Mouse (Mus musculus) neural tube, embryonic 12.5 days (tissue): ENCODE results near the gene Tfb2m. TPM values are rescaled to one million over a fixed set of nuclear protein-coding genes. Genes with fewer than 3 reads are reported as not detected.
A peak's percentile ranks its signal among the peaks of the same experiment; 100 is the strongest.

Source experiments
- ATAC-seq: fragments of 200-750 bp; cut with Nextera tagmentation; 2 replicates; pipeline ENCODE4 v1.8.0; 2017; ENCODE audit warnings: low read depth, mild to moderate bottlenecking, moderate TSS enrichment, moderate library complexity; ENCODE audit not compliant: low FRiP score
- H3K27ac ChIP-seq: fragments of 300-500 bp; sonication (generic); 2 replicates; pipeline ENCODE4 v1.5.1; 2016
- H3K27me3 ChIP-seq: fragments of 300-500 bp; sonication (generic); replicated peaks from 2 replicates; pipeline ENCODE4 v1.6.1; 2016; ENCODE audit warnings: mild to moderate bottlenecking
- H3K36me3 ChIP-seq: fragments of 300-500 bp; sonication (generic); 2 replicates; pipeline ENCODE4 v1.6.1; 2016; ENCODE audit warnings: mild to moderate bottlenecking
- H3K4me1 ChIP-seq: fragments of 300-500 bp; sonication (generic); 2 replicates; pipeline ENCODE4 v1.6.1; 2016
- H3K4me2 ChIP-seq: fragments of 300-500 bp; sonication (generic); replicated peaks from 2 replicates; pipeline ENCODE4 v1.6.1; 2016; ENCODE audit warnings: mild to moderate bottlenecking
- H3K4me3 ChIP-seq: fragments of 300-500 bp; sonication (generic); 2 replicates; pipeline ENCODE4 v1.5.1; 2016
- H3K9ac ChIP-seq: fragments of 300-500 bp; sonication (generic); 2 replicates; pipeline ENCODE4 v1.6.1; 2016; ENCODE audit warnings: mild to moderate bottlenecking
- H3K9me3 ChIP-seq: fragments of 300-500 bp; sonication (generic); 2 replicates; pipeline ENCODE4 v1.6.1; 2016; ENCODE audit warnings: mild to moderate bottlenecking
- WGBS: fragments of 180-500 bp; shearing (Covaris S2); methylation state at CpG from one replicate; pipeline ENCODE4 v1.1.7; 2016; 5-methylcytosine and 5-hydroxymethylcytosine counted together
- polyA plus RNA-seq: library from polyadenylated mRNA; unstranded; fragments of >200 nt; fragmentation: Nextera tagmentation; extraction: Ambion mirVana; gene quantifications from 2 replicates; pipeline ENCODE4 v1.2.1, GENCODE M21; 2016

Gene Tfb2m
- polyA plus RNA-seq, 1 experiment from 2014 or later: 36.6 TPM

- Histone ChIP-seq H3K27me3 (no peaks in the 10 kb centered on the region), H3K9me3 (no peaks in the 10 kb centered on the region)
- no peak for ATAC-seq
Observed at GRCm38 (mm10) chr1:179578625-179579024, 32.6 kb upstream of the Tfb2m start.

GRCm38 (mm10) chr1:179573650-179574206, 27.7 kb upstream of the Tfb2m start:
- ATAC-seq: no peak
- WGBS: 79% methylated on average over 6 of the region's 6 CpGs

More at GRCm38 (mm10) chr1:179578625-179579024, 32.6 kb upstream of the Tfb2m start:
- no peak overlapping the region for H3K27ac ChIP-seq
- 85% methylated on average over 6 of the region's 6 CpGs for WGBS
- H3K36me3 ChIP-seq: peaks cover 12% of the 10 kb centered on the region
- no peak overlapping the region for H3K9ac ChIP-seq
- H3K4me2 ChIP-seq: no peak overlapping the region
- H3K4me3 ChIP-seq: no peak overlapping the region
- H3K4me1 ChIP-seq: peaks cover 9% of the 10 kb centered on the region; the same call in 1 of the 2 replicates

GRCm38 (mm10) chr1:179571686-179572085, 25.6 kb upstream of the Tfb2m start:
- Histone ChIP-seq H3K27ac (no peak overlapping the region), H3K9ac (no peak overlapping the region), H3K4me1 (peaks cover 16% of the 10 kb centered on the region), H3K9me3 (no peaks in the 10 kb centered on the region), H3K4me2 (no peak overlapping the region), H3K36me3 (no peaks in the 10 kb centered on the region), H3K27me3 (no peaks in the 10 kb centered on the region), H3K4me3 (no peak overlapping the region)
- 92% methylated on average over 4 of the region's 4 CpGs for WGBS
- no peak for ATAC-seq

More at GRCm38 (mm10) chr1:179573650-179574206, 27.7 kb upstream of the Tfb2m start:
- Histone ChIP-seq H3K9ac (no peak overlapping the region), H3K27ac (no peak overlapping the region), H3K4me3 (no peak overlapping the region), H3K9me3 (no peaks in the 10 kb centered on the region), H3K4me2 (no peak overlapping the region), H3K4me1 (peaks cover 6% of the 10 kb centered on the region), H3K36me3 (no peaks in the 10 kb centered on the region), H3K27me3 (no peaks in the 10 kb centered on the region)

GRCm38 (mm10) chr1:179570482-179570881, 24.4 kb upstream of the Tfb2m start:
- no peak overlapping the region for H3K27ac ChIP-seq
- no peaks in the 10 kb centered on the region for H3K9me3 ChIP-seq
- peaks cover 16% of the 10 kb centered on the region for H3K4me1 ChIP-seq
- H3K27me3 ChIP-seq: no peaks in the 10 kb centered on the region
- ATAC-seq: no peak
- H3K4me2 ChIP-seq: no peak overlapping the region
- H3K4me3 ChIP-seq: no peak overlapping the region
- no peak overlapping the region for H3K9ac ChIP-seq
- 92% methylated on average over 1 of the region's 1 CpGs for WGBS
- H3K36me3 ChIP-seq: no peaks in the 10 kb centered on the region

- Histone ChIP-seq H3K27ac (no peak overlapping the region), H3K4me1 (peaks cover 10% of the 10 kb centered on the region), H3K27me3 (no peaks in the 10 kb centered on the region), H3K9ac (no peak overlapping the region), H3K36me3 (no peaks in the 10 kb centered on the region), H3K4me3 (no peak overlapping the region), H3K9me3 (no peaks in the 10 kb centered on the region), H3K4me2 (no peak overlapping the region)
- 89% methylated on average over 4 of the region's 4 CpGs for WGBS
- no peak for ATAC-seq
Observed at GRCm38 (mm10) chr1:179568690-179569398, 22.8 kb upstream of the Tfb2m start.

- Histone ChIP-seq H3K4me3 (no peak overlapping the region), H3K27me3 (no peaks in the 10 kb centered on the region), H3K9ac (no peak overlapping the region), H3K4me1 (peaks cover 16% of the 10 kb centered on the region), H3K9me3 (no peaks in the 10 kb centered on the region), H3K4me2 (no peak overlapping the region; the same call in 1 of the 2 replicates), H3K27ac (0 out of 2 replicates have a peak overlapping the region, but pooled peaks have one; percentile 15), H3K36me3 (no peaks in the 10 kb centered on the region)
- ATAC-seq: peak; percentile 68
- WGBS: 44% methylated on average over 7 of the region's 7 CpGs
Observed at GRCm38 (mm10) chr1:179567558-179567957, 21.5 kb upstream of the Tfb2m start.

- H3K36me3 ChIP-seq: no peaks in the 10 kb centered on the region
- H3K4me1 ChIP-seq: peaks cover 16% of the 10 kb centered on the region
- no peaks in the 10 kb centered on the region for H3K27me3 ChIP-seq
- no peak overlapping the region for H3K4me2 ChIP-seq
- H3K27ac ChIP-seq: no peak overlapping the region
- H3K9ac ChIP-seq: no peak overlapping the region
- 73% methylated on average over 5 of the region's 5 CpGs for WGBS
- ATAC-seq: no peak
- no peaks in the 10 kb centered on the region for H3K9me3 ChIP-seq
- H3K4me3 ChIP-seq: no peak overlapping the region
Observed at GRCm38 (mm10) chr1:179563926-179564325, 17.9 kb upstream of the Tfb2m start.

GRCm38 (mm10) chr1:179563211-179563610, 17.1 kb upstream of the Tfb2m start:
- 84% methylated on average over 4 of the region's 4 CpGs for WGBS
- Histone ChIP-seq H3K4me1 (peaks cover 16% of the 10 kb centered on the region), H3K36me3 (no peaks in the 10 kb centered on the region), H3K27ac (no peak overlapping the region), H3K9ac (no peak overlapping the region), H3K27me3 (no peaks in the 10 kb centered on the region), H3K4me2 (no peak overlapping the region), H3K9me3 (no peaks in the 10 kb centered on the region), H3K4me3 (no peak overlapping the region)
- no peak for ATAC-seq

GRCm38 (mm10) chr1:179560845-179561430, 14.9 kb upstream of the Tfb2m start:
- no peaks in the 10 kb centered on the region for H3K36me3 ChIP-seq
- WGBS: 90% methylated on average over 6 of the region's 6 CpGs
- H3K9ac ChIP-seq: no peak overlapping the region
- H3K4me1 ChIP-seq: peaks cover 7% of the 10 kb centered on the region; the same call in 1 of the 2 replicates
- no peak overlapping the region for H3K27ac ChIP-seq
- H3K27me3 ChIP-seq: no peaks in the 10 kb centered on the region
- no peak for ATAC-seq
- H3K4me2 ChIP-seq: no peak overlapping the region
- H3K9me3 ChIP-seq: no peaks in the 10 kb centered on the region
- H3K4me3 ChIP-seq: no peak overlapping the region

GRCm38 (mm10) chr1:179559446-179560194, 13.6 kb upstream of the Tfb2m start:
- H3K4me1 ChIP-seq: peaks cover 7% of the 10 kb centered on the region; the same call in 1 of the 2 replicates
- H3K9ac ChIP-seq: no peak overlapping the region
- no peak overlapping the region for H3K4me3 ChIP-seq
- no peaks in the 10 kb centered on the region for H3K9me3 ChIP-seq
- 85% methylated on average over 11 of the region's 11 CpGs for WGBS
- H3K27ac ChIP-seq: no peak overlapping the region
- no peak for ATAC-seq
- no peaks in the 10 kb centered on the region for H3K27me3 ChIP-seq
- H3K4me2 ChIP-seq: no peak overlapping the region
- H3K36me3 ChIP-seq: no peaks in the 10 kb centered on the region

- Histone ChIP-seq H3K9me3 (no peaks in the 10 kb centered on the region), H3K36me3 (no peaks in the 10 kb centered on the region), H3K4me1 (no peaks in the 10 kb centered on the region), H3K27me3 (no peaks in the 10 kb centered on the region), H3K4me2 (no peak overlapping the region), H3K4me3 (no peak overlapping the region), H3K9ac (no peak overlapping the region), H3K27ac (no peak overlapping the region)
- WGBS: 91% methylated on average over 3 of the region's 3 CpGs
- no peak for ATAC-seq
Observed at GRCm38 (mm10) chr1:179556921-179557320, 10.9 kb upstream of the Tfb2m start.

- Histone ChIP-seq H3K27me3 (no peaks in the 10 kb centered on the region), H3K27ac (no peak overlapping the region), H3K4me1 (no peaks in the 10 kb centered on the region), H3K9ac (no peak overlapping the region), H3K9me3 (no peaks in the 10 kb centered on the region), H3K4me2 (no peak overlapping the region), H3K4me3 (no peak overlapping the region), H3K36me3 (no peaks in the 10 kb centered on the region)
- WGBS: 88% methylated on average over 4 of the region's 4 CpGs
- no peak for ATAC-seq
Observed at GRCm38 (mm10) chr1:179553949-179554347, 7.9 kb upstream of the Tfb2m start.
